Mouse (Mus musculus) thymus, adult 2 months (tissue): ENCODE results near the gene Cnot10.

Experiments
- CTCF ChIP-seq: fragments of 200-500 bp; IDR thresholded peaks from 2 replicates; pipeline ENCODE4 v1.5.1; 2012; ENCODE audit warnings: mild to moderate bottlenecking, control low read depth, low read length, moderate library complexity, borderline replicate concordance; ENCODE audit not compliant: control insufficient read depth, poor library complexity, insufficient read depth; ENCODE audit errors: extremely low read depth
- POLR2A ChIP-seq: fragments of 200-500 bp; IDR thresholded peaks from 2 replicates; pipeline ENCODE4 v1.6.1; 2012; ENCODE audit warnings: mild to moderate bottlenecking, low read length, control low read depth, moderate library complexity; ENCODE audit not compliant: control insufficient read depth, poor library complexity, insufficient read depth; ENCODE audit errors: extremely low read depth

DNA sequence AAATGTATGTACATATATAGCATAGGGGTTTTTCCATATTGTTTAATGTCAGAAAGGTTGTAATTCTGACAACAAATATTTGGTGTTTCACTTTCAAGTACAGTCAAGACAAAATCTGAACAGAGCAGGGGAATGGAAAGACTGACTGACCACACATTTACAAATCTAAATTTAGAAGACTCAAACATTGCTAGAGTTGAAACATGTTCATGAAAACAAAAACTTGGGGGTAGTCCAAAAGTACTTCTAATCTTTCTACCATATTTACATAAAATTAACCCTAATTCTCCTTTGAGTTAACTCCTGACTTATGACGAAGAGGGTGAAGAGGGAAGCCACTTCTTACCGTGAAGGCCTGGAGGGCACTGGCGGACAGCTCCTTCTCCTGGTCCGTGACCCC, 7.7 kb downstream of the Cnot10 start:
- no peak for TF ChIP-seq CTCF
- TF ChIP-seq POLR2A = no peak
